Mouse (Mus musculus) MEL-GATA-1-ER (cell line): ENCODE results near the gene Ppme1.

Source experiments
- DNase-seq: peaks from one replicate; pipeline ENCODE4 v3.0.0-alpha.2; 2012; ENCODE audit warnings: low read depth; ENCODE audit errors: extremely low read depth

Ppme1 gene

DNA sequence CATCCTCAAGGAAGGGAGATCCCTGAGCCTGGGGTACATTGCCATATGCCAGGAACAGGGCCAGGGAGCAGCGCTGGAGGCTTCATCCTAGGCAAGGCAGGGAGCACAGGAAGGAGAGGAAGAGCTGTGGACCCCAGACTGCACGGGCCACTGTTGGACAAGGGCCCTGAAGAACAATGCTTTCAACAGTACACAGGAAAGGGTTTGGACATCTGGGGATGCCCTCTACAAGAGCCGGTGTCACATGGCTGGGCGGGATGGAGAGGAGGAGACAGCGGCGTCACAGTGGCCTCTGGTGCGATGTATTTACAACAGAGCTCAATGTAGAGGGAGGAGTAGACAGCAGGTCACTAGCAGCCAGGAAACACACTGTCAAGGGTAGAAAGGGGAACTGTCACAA, 44.6 kb downstream of the Ppme1 start:
- no peak for DNase-seq

- no peak for DNase-seq
These were observed 46.6 kb downstream of the Ppme1 start for GRCm38 (mm10) chr7:100325482-100325881.

DNA sequence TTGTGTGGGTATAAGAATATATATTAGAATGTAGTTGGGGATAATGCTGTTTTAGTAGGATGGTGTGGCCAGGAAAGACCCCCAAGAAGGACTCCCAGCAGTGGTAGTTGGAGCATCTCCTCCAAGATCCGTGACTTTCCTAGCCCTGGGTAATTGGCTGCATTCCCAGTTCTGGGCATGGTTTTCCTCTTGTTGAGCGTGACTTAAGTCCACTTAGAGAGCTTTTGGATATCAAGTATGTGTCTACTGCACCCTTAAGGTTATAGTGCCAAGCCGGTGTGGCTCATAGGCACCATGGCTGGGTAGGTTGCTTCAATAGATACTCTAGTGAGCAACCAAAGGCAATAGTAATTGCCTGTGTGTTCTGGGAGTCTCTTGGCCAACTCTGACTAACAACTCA, 48.4 kb downstream of the Ppme1 start:
- DNase-seq, result no peak

- DNase-seq, result no peak
These were observed 54.6 kb downstream of the Ppme1 start for GRCm38 (mm10) chr7:100317534-100317933.

DNA sequence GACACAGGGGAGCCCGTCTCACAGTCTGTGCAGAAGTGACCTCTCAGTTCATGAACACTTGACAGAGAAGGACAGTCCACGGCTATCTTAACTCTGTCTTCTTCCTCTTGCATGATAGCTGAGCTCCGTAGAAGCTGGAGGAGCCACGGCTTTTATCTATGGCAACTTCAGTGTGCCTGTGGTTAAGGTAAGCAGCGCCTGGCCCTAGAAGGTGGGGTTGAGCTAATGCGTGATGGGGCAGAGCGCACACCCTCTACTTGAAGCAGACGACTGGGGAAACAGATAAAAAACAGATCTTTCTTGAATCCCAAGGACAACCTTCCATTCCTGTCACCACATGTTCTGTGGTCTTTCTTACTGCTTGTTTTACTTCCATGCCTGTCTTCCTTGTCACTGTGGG, 55.2 kb downstream of the Ppme1 start:
- no peak for DNase-seq

- no peak for DNase-seq
These were observed 59.4 kb downstream of the Ppme1 start for GRCm38 (mm10) chr7:100312716-100313115.

GRCm38 (mm10) chr7:100310290-100310689, 61.8 kb downstream of the Ppme1 start:
- DNase-seq, result no peak

- no peak for DNase-seq
These were observed 62.4 kb downstream of the Ppme1 start for GRCm38 (mm10) chr7:100309679-100310078.

- DNase-seq, result no peak
These were observed 62.9 kb downstream of the Ppme1 start for GRCm38 (mm10) chr7:100309216-100309615.

DNA sequence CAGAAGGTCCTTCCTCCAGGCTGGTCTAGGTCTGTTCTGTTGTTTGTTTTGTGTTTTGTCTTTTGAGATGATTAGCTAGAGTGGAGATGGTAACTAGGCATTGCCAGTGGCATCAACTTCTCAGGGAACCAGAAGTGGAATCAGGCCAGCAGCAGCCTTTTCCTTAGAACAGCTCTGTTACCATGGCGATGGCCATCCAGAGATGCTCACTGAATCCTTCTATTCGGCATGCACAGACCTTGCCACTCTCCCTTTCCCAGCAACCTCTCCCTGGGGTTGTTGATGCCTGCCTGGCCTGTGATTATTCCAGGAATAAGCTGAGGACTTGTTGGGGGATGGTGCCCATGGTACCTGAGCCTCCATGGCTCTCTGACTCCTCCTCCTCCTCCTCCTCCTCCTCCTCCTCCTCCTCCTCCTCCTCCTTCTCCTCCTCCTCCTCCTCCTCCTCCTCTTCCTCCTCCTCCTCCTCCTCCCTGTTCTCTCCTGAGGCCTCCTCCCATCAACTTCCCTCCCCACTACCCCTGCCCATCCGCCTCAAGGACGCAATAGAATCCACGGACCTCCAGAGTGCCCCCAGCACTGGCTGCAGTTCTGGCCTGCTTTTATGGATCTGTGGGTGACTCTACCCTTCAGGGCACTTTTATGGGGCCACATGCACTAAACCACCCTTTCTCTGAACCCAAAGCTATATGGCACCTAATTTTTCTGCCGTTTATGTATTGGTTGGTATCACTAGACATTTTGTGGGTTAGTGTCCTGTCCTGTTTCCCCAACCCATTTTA, 64.0 kb downstream of the Ppme1 start:
- DNase-seq, result no peak

DNA sequence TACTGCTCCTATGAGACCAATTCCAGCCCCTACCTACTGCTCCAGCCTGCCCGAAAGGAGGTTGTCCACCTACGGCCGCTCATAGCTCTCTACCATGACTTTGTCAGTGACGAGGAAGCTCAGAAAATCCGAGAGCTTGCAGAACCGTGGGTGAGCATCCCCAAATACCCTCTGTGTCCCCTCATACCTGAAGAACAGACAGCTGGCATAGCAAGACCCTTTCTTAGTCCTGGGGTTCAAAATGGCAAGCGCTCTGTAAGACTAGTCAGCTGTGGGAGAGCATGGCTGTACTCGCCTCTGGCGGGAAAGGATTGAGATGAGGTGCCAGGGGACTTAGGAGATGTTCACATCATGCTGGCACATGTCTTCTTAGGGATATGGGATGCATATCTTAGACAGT, 66.2 kb downstream of the Ppme1 start:
- DNase-seq, result no peak

DNA sequence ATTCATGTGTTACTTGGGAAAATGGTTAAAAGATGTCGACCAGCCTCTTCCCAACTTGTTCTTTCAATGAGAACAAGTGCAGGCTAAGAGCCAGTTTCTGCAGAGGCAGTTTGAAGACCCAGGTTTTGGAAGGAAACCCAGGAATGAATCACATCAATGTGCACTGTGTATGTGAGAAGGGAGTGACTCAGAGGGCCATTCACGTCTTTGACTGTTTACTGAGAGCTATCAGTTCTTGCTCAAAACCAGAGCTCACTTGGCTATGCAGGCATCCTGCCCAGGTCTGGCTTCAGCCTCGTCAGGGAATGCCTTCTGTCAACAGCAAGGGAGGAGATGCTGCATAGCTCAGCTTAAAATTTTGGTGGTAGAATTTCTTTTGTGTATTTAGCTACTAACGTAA, 69.8 kb downstream of the Ppme1 start:
- DNase-seq, result no peak

DNA sequence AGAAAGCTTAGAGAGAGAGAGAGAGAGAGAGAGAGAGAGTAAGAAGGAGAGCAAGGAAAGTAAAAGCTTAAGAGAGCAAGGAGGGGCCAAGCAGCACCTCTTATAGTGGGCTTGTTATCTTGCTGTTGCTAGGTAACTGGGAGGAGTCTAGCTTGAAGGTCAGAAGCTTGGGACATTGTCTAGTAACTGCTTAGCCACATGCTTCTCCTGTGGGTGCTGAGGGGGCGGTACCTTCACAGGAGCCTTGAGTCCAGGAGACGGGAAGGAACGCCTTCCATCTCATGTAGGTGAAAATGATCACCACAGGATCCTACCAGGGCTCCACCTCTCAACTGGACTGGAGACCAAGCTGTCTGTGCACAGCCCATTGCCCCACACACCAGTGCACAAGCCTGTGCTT, 70.7 kb downstream of the Ppme1 start:
- DNase-seq, result no peak

DNA sequence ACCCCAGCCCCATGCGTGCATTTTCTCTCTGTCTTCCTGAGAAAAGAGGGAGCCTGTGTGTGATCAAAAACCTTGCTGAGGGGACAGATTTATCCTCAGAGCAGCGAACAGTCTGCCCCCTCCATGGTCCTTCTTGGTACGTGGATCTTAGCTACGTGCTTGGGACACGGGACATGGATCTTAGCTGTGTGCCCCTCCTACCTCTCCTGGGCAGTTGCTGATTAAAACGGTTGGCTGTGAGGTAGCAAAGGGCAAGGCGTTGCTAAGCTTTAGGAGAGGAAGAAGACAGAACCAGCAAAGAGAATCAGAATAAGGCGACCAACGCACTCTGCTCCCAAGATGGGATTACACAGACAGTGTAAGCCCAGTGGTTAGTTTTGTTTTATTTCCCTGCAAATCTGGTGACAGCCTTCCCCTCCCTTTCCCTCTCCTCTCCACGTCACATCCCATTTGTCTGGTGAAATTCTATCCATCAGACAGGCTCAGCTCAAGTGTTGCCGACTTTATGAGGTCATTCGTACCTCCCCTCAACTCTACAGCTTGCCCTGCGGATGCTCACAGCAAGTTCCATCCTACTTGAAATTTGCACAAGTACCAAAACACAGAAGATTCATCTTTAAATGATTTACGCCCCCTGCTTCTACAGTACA, 73.1 kb downstream of the Ppme1 start:
- DNase-seq, result no peak

GRCm38 (mm10) chr7:100296699-100297098, 75.4 kb downstream of the Ppme1 start:
- no peak for DNase-seq

- no peak for DNase-seq
These were observed 76.4 kb downstream of the Ppme1 start for GRCm38 (mm10) chr7:100295745-100296144.

DNA sequence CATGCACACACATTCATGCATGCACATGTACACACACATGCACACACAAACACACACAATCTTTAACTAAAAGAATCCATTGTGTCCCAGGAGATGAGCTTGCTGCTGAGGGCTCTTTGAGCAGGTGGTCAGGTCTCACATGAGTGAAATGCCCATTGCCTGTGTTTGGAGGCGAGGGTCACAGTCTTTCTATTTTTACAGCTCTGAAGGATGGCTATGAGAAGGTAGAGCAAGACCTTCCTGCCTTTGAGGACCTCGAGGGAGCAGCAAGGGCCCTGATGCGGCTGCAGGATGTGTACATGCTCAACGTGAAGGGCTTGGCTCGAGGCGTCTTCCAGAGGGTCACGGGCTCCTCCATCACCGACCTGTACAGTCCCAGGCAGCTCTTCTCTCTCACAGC, 78.6 kb downstream of the Ppme1 start:
- DNase-seq, result no peak

- DNase-seq, result no peak
These were observed 83.5 kb downstream of the Ppme1 start for GRCm38 (mm10) chr7:100288622-100289021.

- DNase-seq, result no peak
These were observed 84.1 kb downstream of the Ppme1 start for GRCm38 (mm10) chr7:100287748-100288578.

GRCm38 (mm10) chr7:100285383-100285782, 86.7 kb downstream of the Ppme1 start, which contains the start of gene P4ha3:
Gene P4ha3 (plus strand): TSS chr7:100285520.
- no peak for DNase-seq

DNA sequence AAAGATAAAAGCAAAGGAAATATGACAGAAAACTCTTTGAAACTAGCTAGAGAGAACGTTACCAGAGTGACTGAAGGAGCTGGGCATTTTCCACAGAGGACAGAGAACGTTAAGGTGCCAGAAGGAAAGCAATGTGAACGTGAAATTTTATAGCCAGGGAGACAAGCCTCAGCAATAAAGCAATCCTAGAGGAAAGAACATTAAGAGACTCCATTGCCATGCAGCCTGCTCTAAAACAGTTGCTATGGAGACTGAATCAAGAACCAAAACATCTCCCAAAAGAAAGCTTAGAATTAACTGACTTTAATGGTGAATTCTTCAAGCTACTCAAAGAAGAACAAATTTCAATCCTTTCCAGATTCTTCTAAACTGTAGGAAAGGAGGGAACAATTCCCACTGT, 88.8 kb downstream of the Ppme1 start:
- no peak for DNase-seq

DNA sequence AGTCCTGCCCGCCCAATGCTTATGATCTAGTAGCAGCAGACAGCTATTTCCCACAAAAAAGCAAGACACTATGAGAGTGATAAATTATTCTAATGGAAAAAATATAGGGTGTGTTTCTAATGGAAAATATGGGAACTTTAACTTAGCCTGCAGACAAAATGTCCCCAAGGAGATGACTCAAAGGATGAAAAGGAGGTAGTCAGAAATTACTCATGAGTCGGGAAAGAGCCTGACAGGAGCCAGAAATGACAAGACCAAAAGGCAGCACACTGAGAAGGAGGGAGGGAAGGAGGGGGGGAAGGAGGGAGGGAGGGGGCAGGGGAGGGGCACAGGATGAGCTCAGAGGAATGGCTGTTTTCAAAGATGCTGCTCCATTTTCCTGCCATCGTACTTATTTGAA, 90.5 kb downstream of the Ppme1 start:
- no peak for DNase-seq
